Mouse (Mus musculus) CH12.LX (cell line): ENCODE results near the gene 4931428F04Rik. TPM values are rescaled to one million over a fixed set of nuclear protein-coding genes. Genes with fewer than 3 reads are reported as not detected.

ENCODE experiments used
- DNase-seq: peaks from one replicate; pipeline ENCODE4 v3.0.0-alpha.2; 2013; ENCODE audit errors: extremely low read depth
- H3K27ac ChIP-seq: 2 replicates; pipeline ENCODE4 v1.5.1; 2012; ENCODE audit warnings: low read depth, mild to moderate bottlenecking, control low read depth, moderate library complexity; ENCODE audit not compliant: insufficient read depth
- H3K27me3 ChIP-seq: replicated peaks from 2 replicates; pipeline ENCODE3; 2012; ENCODE audit warnings: inconsistent platforms
- H3K36me3 ChIP-seq, 2 experiments: replicated peaks in 1 of 2; 2 replicates each; pipeline versions ENCODE3 to v1.6.1; 2012; ENCODE audit warnings: inconsistent platforms in 1 of 2, low read length in 1 of 2, mild to moderate bottlenecking in 1 of 2, mixed read lengths in 1 of 2, moderate library complexity in 1 of 2; ENCODE audit not compliant: control insufficient read depth in 1 of 2, insufficient read depth in 1 of 2
- H3K4me1 ChIP-seq, 2 experiments: 2 replicates each; pipeline ENCODE4 v1.6.1; 2012; ENCODE audit warnings: inconsistent platforms in 1 of 2, moderate library complexity in 1 of 2; ENCODE audit not compliant: insufficient read depth in 2 of 2, control insufficient read depth in 1 of 2
- H3K4me2 ChIP-seq: 2 replicates; pipeline ENCODE4 v1.6.1; 2012; ENCODE audit warnings: low read depth, mild to moderate bottlenecking, control low read depth; ENCODE audit not compliant: poor library complexity, insufficient read depth, severe bottlenecking
- H3K4me3 ChIP-seq, 3 experiments: fragments of 150-350 bp in 1 of 3; sonication (generic) in 1 of 3; replicated peaks in 1 of 3; 2 replicates each; pipeline versions ENCODE3 to v1.5.1; 2011 to 2012; ENCODE audit warnings: low read depth in 2 of 3, low read length in 2 of 3, mild to moderate bottlenecking in 2 of 3, moderate library complexity in 2 of 3, control low read depth in 1 of 3, improper control_type of control experiment in 1 of 3, inconsistent platforms in 1 of 3, mixed read lengths in 1 of 3; ENCODE audit not compliant: poor library complexity in 1 of 3
- H3K79me2 ChIP-seq: replicated peaks from 2 replicates; pipeline ENCODE4 v1.6.1; 2012; ENCODE audit warnings: mild to moderate bottlenecking, moderate library complexity; ENCODE audit not compliant: control insufficient read depth, poor library complexity, insufficient read depth, severe bottlenecking; ENCODE audit errors: extremely low read depth
- H3K9ac ChIP-seq: 2 replicates; pipeline ENCODE4 v1.6.1; 2012; ENCODE audit warnings: low read depth, mild to moderate bottlenecking, control low read depth, moderate library complexity; ENCODE audit not compliant: insufficient read depth
- H3K9me3 ChIP-seq: replicated peaks from 2 replicates; pipeline ENCODE3; 2012; ENCODE audit warnings: low read length, inconsistent platforms, mixed read lengths
- CTCF ChIP-seq, 2 experiments: IDR thresholded peaks in 1 of 2; conservative IDR thresholded peaks in 1 of 2; 2 replicates each; pipeline ENCODE4 v1.5.1; 2011 to 2012; ENCODE audit warnings: low read depth in 2 of 2, low read length in 2 of 2, improper control_type of control experiment in 1 of 2, inconsistent platforms in 1 of 2, mild to moderate bottlenecking in 1 of 2, moderate library complexity in 1 of 2
- E2F4 ChIP-seq: IDR thresholded peaks from 2 replicates; pipeline ENCODE4 v1.6.1; 2011; ENCODE audit warnings: low read depth, low read length, improper control_type of control experiment; ENCODE audit not compliant: insufficient replicate concordance
- HCFC1 ChIP-seq: IDR thresholded peaks from 2 replicates; pipeline ENCODE4 v1.6.1; 2012; ENCODE audit warnings: low read depth, mild to moderate bottlenecking, inconsistent platforms, low read length, improper control_type of control experiment
- MAFK ChIP-seq: IDR thresholded peaks from 2 replicates; pipeline ENCODE4 v1.6.1; 2011; ENCODE audit warnings: low read length, improper control_type of control experiment; ENCODE audit not compliant: insufficient replicate concordance
- MAZ ChIP-seq: IDR thresholded peaks from 2 replicates; pipeline ENCODE4 v1.6.1; 2012; ENCODE audit warnings: low read depth, mild to moderate bottlenecking, inconsistent platforms, low read length, improper control_type of control experiment, moderate library complexity
- MXI1 ChIP-seq: IDR thresholded peaks from 2 replicates; pipeline ENCODE4 v1.6.1; 2011; ENCODE audit warnings: mild to moderate bottlenecking, low read depth, low read length, improper control_type of control experiment
- MYC ChIP-seq: IDR thresholded peaks from 2 replicates; pipeline ENCODE4 v1.6.1; 2011; ENCODE audit warnings: low read depth, mild to moderate bottlenecking, improper control_type of control experiment, low read length
- RCOR1 ChIP-seq: conservative IDR thresholded peaks from 2 replicates; pipeline ENCODE4 v1.6.1; 2012; ENCODE audit warnings: low read depth, mild to moderate bottlenecking, inconsistent platforms, low read length, improper control_type of control experiment
- SIN3A ChIP-seq: IDR thresholded peaks from 2 replicates; pipeline ENCODE4 v1.6.1; 2012; ENCODE audit warnings: low read length, improper control_type of control experiment, inconsistent platforms
- SMC3 ChIP-seq: IDR thresholded peaks from 2 replicates; pipeline ENCODE4 v1.6.1; 2011; ENCODE audit warnings: low read depth, low read length, improper control_type of control experiment
- TBP ChIP-seq: conservative IDR thresholded peaks from 2 replicates; pipeline ENCODE4 v1.6.1; 2011; ENCODE audit warnings: low read depth, low read length, improper control_type of control experiment
- UBTF ChIP-seq: IDR thresholded peaks from 2 replicates; pipeline ENCODE4 v1.6.1; 2012; ENCODE audit warnings: low read depth, mild to moderate bottlenecking, inconsistent platforms, low read length, improper control_type of control experiment, moderate library complexity
- ZC3H11A ChIP-seq: IDR thresholded peaks from 2 replicates; pipeline ENCODE4 v1.6.1; 2012; ENCODE audit warnings: low read depth, mild to moderate bottlenecking, inconsistent platforms, low read length, improper control_type of control experiment
- ZMIZ1 ChIP-seq: IDR thresholded peaks from 2 replicates; pipeline ENCODE4 v1.6.1; 2012; ENCODE audit warnings: low read depth, mild to moderate bottlenecking, inconsistent platforms, low read length, improper control_type of control experiment
- dilution Hi-C: fragments of 300-500 bp; cut with MboI; formaldehyde crosslinking; loops from 2 replicates; pipeline ENCODE4 v1.14.3; 2020; ENCODE audit warnings: low sequenced_read_pairs; ENCODE audit not compliant: extremely low pct_unique_long_range_greater_than_20kb, extremely low pct_ligation_motif_present
- in situ Hi-C: fragments of 300-500 bp; cut with MboI; formaldehyde crosslinking; loops from 3 replicates; pipeline ENCODE4 v1.14.3; 2019; ENCODE audit warnings: low sequenced_read_pairs, low pct_ligation_motif_present, low pct_unique_long_range_greater_than_20kb, mixed read lengths
- polyA plus RNA-seq: library from polyadenylated mRNA; unstranded; fragments of >175 nt; gene quantifications from 2 replicates; pipeline ENCODE4 v1.2.1, GENCODE M21; 2012; ENCODE audit warnings: low read depth; ENCODE audit not compliant: insufficient read length
- total RNA-seq, 2 experiments: library from RNA; depleted of rRNA; stranded (reverse); fragments of 300-350 nt in 1 of 2; fragments of >200 nt in 1 of 2; gene quantifications; 2 replicates each; pipeline ENCODE4 v1.2.3; 2012 to 2014

The 4931428F04Rik gene
- total and polyA plus RNA-seq, 3 experiments: 2.7 to 9.1 (median 4.7) TPM

- Histone ChIP-seq H3K79me2 (no peaks in the 10 kb centered on the region), H3K36me3 (peaks cover 22 to 37% of the 10 kb centered on the region in 2 experiments), H3K9me3 (peaks cover 19% of the 10 kb centered on the region), H3K4me2 (no peak overlapping the region), H3K4me3 (no peak overlapping the region), H3K4me1 (peaks cover 0 to 16% of the 10 kb centered on the region in 2 experiments; a peak in 2 of 4 replicates), H3K9ac (no peak overlapping the region), H3K27ac (no peak overlapping the region), H3K27me3 (no peaks in the 10 kb centered on the region)
- no peak for DNase-seq
- in situ Hi-C loops: no loop called here
- TF ChIP-seq MAFK (no peak), UBTF (no peak), MYC (no peak), HCFC1 (no peak), TBP (no peak), CTCF (conservative IDR thresholded peaks at IDR 0.05 in 1 of 2, IDR thresholded peaks at IDR 0.05 in 1 of 2; ENCODE audit: low read depth in 2 of 2, low read length in 2 of 2) (no peak), MAZ (no peak), RCOR1 (no peak), SMC3 (no peak)
- dilution Hi-C loops: no loop called here
Observed at GRCm38 (mm10) chr8:105269075-105269458, 20.6 kb downstream of the 4931428F04Rik start.

- Histone ChIP-seq H3K4me3 (no peak overlapping the region), H3K9me3 (peaks cover 19% of the 10 kb centered on the region), H3K79me2 (no peaks in the 10 kb centered on the region), H3K27me3 (no peaks in the 10 kb centered on the region), H3K4me1 (peaks cover 0 to 16% of the 10 kb centered on the region in 2 experiments; a peak in 2 of 4 replicates), H3K36me3 (peaks cover 22 to 37% of the 10 kb centered on the region in 2 experiments), H3K4me2 (no peak overlapping the region), H3K9ac (no peak overlapping the region), H3K27ac (no peak overlapping the region)
- no peak for TF ChIP-seq ZC3H11A
- TF ChIP-seq MXI1: no peak
- TF ChIP-seq ZMIZ1: no peak
- no peak for TF ChIP-seq SIN3A
- no peak for TF ChIP-seq CTCF (conservative IDR thresholded peaks at IDR 0.05 in 1 of 2, IDR thresholded peaks at IDR 0.05 in 1 of 2; ENCODE audit: low read depth in 2 of 2, low read length in 2 of 2)
- TF ChIP-seq E2F4: no peak
- no peak for DNase-seq
- in situ Hi-C loops (no loop called here), dilution Hi-C loops (no loop called here)
Observed at GRCm38 (mm10) chr8:105268342-105269074, 21.2 kb downstream of the 4931428F04Rik start.
